Mouse (Mus musculus) neutrophil, adult 5-6 weeks (primary cell): ENCODE measurements around the gene Lrrc72. TPM values are rescaled to one million over a fixed set of nuclear protein-coding genes. Genes with fewer than 3 reads are reported as not detected.

ENCODE experiments used
- ATAC-seq: fragments of 151-379, 151-347 bp; 2 replicates; pipeline ENCODE4 v1.8.0; 2017; ENCODE audit warnings: mild to moderate bottlenecking, moderate TSS enrichment; ENCODE audit not compliant: insufficient number of reproducible peaks, poor library complexity, low FRiP score, severe bottlenecking; ENCODE audit errors: extremely low read depth
- total RNA-seq: library from RNA; stranded (forward); fragments of 200-1000 nt; gene quantifications from 2 replicates; pipeline ENCODE4 v1.2.3, GENCODE M21; 2017

Lrrc72 gene
- total RNA-seq, 1 experiment from 2014 or later: not detected

DNA sequence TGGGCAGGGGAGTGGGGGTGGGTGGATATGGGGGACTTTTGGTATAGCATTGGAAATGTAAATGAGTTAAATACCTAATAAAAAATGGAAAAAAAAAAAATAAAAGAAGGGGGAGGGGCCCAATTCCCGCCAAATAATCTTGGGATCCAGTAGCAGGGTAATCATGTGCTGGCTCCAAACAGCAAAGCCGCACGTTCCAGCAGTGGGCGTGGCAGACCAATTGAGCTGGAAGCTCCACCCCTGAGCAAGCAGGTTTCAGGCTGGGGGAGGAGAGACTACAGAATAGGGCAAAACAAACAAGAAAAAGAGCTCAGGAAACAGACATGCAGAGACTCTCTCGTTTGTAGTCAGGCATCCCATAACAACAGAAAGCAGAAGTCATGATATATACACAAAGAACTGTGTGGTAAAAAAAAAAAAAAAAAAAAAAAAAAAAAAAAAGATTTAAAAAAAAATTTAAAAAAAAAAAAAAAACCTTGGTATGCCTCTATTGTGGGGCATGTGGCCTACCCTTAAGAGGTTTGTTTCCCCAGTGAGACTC, 47.5 kb downstream of the Lrrc72 start:
- peak; percentile 67; the same call in 1 of the 2 replicates for ATAC-seq

DNA sequence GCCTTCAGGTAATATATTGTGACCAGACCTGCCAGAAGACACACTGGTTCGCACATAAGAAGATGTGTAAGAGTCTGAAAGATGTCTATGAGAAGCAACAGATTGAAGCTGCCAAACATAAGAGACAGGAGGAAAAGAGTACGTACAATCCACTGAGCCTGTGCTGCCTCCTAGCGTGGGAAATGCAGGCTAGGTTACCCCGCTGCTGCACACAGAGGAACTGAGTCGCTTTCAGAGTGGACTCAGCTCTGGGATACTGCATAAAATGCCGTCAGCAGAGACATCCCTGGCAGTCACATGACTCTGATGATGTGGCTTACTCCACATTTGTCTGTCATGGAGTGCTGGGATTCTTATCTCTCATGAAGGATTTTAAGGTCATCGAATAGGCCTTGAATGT, 58.2 kb downstream of the Lrrc72 start:
- no peak for ATAC-seq

DNA sequence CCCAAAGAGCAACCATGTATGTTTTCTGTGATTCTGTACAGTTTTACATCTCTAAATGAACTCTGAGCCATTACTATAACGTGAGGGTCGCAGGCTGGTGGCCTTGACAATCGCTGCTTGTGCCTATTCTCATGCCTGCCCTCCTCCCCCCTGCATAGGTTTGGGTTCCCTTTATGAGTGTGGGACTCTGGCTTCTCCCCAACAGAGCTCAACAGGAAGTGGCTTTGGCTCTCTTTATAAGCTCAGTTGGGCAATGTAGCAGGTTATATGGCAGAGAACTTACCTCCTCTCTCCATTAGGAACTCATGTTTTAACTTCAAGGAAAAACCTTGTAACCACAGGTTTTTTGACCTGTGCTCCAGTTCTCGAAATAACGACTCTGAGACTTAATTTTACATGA, 62.9 kb downstream of the Lrrc72 start:
- no peak for ATAC-seq

DNA sequence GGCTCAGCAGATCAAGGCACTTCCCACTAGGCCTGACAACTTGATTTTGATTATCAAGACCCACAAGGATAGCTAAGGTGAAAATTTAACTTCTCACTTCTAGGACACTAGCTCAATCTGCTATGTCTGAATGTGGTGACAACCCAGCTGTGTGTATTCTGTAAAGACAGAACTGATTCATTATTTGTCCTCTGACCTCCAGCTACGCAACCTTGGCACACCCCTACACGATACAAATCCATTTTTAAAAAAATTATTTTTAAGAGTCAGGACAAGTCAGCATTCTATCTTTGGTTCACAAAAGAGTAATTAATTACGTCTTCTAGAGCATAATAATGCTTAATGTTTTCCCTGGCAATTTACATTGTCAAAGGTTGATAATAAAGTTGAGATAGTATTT, 63.6 kb downstream of the Lrrc72 start:
- ATAC-seq: no peak

- ATAC-seq: no peak
Observed at GRCm38 (mm10) chr12:36187081-36187480, 66.1 kb downstream of the Lrrc72 start.

GRCm38 (mm10) chr12:36182570-36182969, 70.6 kb downstream of the Lrrc72 start:
- no peak for ATAC-seq

GRCm38 (mm10) chr12:36177227-36177626, 76.0 kb downstream of the Lrrc72 start:
- no peak for ATAC-seq

- ATAC-seq: no peak
Observed at GRCm38 (mm10) chr12:36165299-36165698, 87.9 kb downstream of the Lrrc72 start.

- ATAC-seq: no peak
Observed at GRCm38 (mm10) chr12:36164126-36164791, 88.9 kb downstream of the Lrrc72 start.

Other genes starting within 250 kb of the Lrrc72 start
- 228 and 237 TPM in 2 replicates for gene Tspan13, start 210.9 kb downstream of the Lrrc72 start, total RNA-seq
- gene Ankmy2, start 96.3 kb downstream of the Lrrc72 start, total RNA-seq: 15.5 and 16.6 TPM in 2 replicates
- gene Bzw2, start 95.3 kb downstream of the Lrrc72 start, total RNA-seq: 12.7 and 20.3 TPM in 2 replicates
- gene Sostdc1, start 60.7 kb upstream of the Lrrc72 start, total RNA-seq: not detected in 2 replicates
- gene Ispd, start 128.1 kb upstream of the Lrrc72 start, total RNA-seq: 1.0 and 1.5 TPM in 2 replicates
- 1.1 TPM in 1 of 2 replicates, not detected in the other for gene D630036H23Rik, start 128.8 kb upstream of the Lrrc72 start, total RNA-seq